Mouse (Mus musculus) heart, postnatal 10 days (tissue): Measurements from ENCODE around the gene 1700022I11Rik. TPM values are rescaled to one million over a fixed set of nuclear protein-coding genes. Genes with fewer than 3 reads are reported as not detected.
A peak's percentile ranks its signal among the peaks of the same experiment; 100 is the strongest.
"Not testable (repeated sequence)": the region's sequence is repeated elsewhere in the genome, so short reads cannot be mapped to it uniquely, and the experiment has no call there.

Source experiments
- DNase-seq, 2 experiments: peaks; one replicate each; pipeline ENCODE4 v3.0.0; 2021
- intact Hi-C: fragments of 180-260 bp; cut with DNase I; formaldehyde crosslinking; loops from one replicate; pipeline ENCODE4 v1.15.1; 2025
- total RNA-seq, 2 experiments: library from RNA; stranded (reverse); gene quantifications; 2 replicates each; pipeline ENCODE4 v1.2.3; 2021

Gene 1700022I11Rik
- total RNA-seq, 2 experiments from 2014 or later = not detected

- DNase-seq = peak in 1 of 2 experiments; percentile 36
- intact Hi-C loops = no loop called here
These were observed 17.9 kb upstream of the 1700022I11Rik start for GRCm38 (mm10) chr4:42951206-42952195.

DNA sequence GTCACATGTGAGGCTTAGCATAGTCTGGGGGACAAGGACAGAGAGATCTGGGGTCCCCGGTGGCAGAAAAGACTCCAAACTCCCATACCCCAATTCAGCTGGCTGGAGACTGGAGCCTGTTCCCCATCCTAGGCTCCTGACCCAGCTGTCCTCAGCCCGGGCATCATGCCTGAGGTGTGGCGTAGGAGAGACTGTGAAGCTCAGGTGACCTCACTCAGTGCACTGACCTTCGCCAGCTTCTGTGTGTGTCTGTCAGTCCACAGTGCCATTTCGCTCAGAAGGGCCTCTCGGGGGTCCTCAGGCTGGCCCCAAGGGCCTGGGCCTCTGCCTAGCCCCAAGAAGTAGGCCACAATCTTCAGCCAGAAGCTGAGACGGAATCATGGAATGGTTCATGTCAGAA lies 16.8 kb upstream of the 1700022I11Rik start:
- intact Hi-C loops = no loop called here

DNA sequence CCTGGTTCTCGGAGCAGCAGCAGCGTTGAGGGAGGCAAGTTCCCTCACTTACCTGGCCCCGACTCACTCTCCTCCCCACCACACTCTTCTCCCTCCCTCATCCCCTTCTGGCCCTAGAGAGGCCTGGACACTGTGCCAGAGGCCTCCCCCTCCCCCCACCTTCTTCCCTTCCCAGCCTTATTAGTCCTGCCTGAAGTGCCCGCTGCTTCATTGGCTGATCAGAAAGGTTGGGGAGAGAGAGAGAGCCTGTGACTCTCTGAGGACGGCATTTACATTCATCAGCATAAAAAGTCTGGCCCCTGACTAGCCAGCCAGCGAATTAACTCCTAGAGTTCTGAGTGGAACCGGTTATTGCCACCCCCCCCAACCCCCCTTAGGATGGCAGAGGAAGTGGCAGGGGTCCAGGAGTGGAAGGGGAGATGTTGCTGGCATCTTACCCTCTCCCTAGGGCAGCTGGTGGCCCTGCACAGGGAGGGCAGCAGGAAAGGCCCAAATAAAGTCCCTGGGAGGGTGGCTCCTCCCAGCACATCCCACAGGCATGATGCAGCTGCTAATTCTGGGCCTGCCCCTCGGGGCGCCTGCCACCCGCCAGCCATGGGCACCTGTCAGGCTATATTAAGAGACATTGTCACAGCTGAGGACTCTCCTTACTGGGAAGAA lies 15.8 kb upstream of the 1700022I11Rik start:
- intact Hi-C loops = no loop called here
- peak; percentile 84 to 89 for DNase-seq

More for the DNA sequence above, 16.8 kb upstream of the 1700022I11Rik start:
- peak; percentile 74 to 82 for DNase-seq

DNA sequence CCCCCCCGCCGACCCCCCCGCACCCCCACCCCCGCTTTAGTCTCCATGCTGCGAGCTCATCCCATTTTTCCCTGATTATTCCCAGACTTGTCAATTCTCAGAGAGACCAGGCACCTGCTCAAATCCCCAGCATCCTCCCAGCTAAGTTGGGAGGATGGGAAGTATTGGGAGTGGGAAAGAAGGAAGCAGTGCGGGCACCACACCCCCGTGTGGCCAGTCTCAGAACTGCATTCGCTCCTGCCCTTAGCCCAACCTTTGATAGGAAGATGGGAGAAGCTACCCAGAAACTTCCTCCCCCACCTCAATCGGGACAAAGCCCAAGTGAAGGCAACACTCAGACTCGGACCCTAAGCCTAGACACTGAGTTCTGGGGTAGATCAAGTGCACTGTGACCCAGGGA lies 15.1 kb upstream of the 1700022I11Rik start:
- intact Hi-C loops = no loop called here
- peak; percentile 89 to 91 for DNase-seq

GRCm38 (mm10) chr4:42955200-42955599 lies 14.2 kb upstream of the 1700022I11Rik start:
- no peak for DNase-seq
- intact Hi-C loops = no loop called here

GRCm38 (mm10) chr4:42956581-42956980 lies 12.8 kb upstream of the 1700022I11Rik start:
- intact Hi-C loops = no loop called here
- DNase-seq = no peak

- no peak for DNase-seq
- intact Hi-C loops = no loop called here
These were observed 12.1 kb upstream of the 1700022I11Rik start for GRCm38 (mm10) chr4:42957306-42957705.

DNA sequence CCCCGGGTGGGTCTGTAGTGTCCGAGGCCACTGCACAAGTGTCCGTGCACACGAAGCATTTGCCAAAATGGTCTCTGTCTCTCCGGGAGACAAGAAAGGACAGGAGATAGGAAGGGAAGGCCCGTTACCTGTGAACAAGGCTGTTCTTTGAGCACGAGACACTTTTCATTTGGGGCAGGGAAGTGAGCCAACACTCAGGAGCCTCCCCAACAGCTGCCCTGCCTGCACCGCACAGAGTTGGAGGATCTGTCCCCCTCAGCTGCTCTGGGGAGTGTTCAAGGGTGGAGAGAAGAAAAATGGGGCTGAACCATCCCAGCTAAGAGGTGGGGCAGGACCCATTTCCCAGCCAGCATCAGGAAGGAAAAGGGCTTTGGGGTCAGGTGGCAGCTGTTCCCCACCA lies 11.4 kb upstream of the 1700022I11Rik start:
- intact Hi-C loops = no loop called here
- no peak for DNase-seq

GRCm38 (mm10) chr4:42958942-42959341 lies 10.5 kb upstream of the 1700022I11Rik start:
- peak in 1 of 2 experiments; percentile 35 for DNase-seq

GRCm38 (mm10) chr4:42959382-42959781 lies 10.0 kb upstream of the 1700022I11Rik start:
- intact Hi-C loops = no loop called here
- DNase-seq = peak in 1 of 2 experiments; percentile 17

More at GRCm38 (mm10) chr4:42958942-42959341, 10.5 kb upstream of the 1700022I11Rik start:
- intact Hi-C loops = no loop called here

GRCm38 (mm10) chr4:42961592-42961991 lies 7.8 kb upstream of the 1700022I11Rik start:
- peak; percentile 68 to 79 for DNase-seq
- intact Hi-C loops = loop anchor here (2.0 kb wide), 1 partner anchor 15 kb away; no protein-coding TSS in a partner anchor

DNA sequence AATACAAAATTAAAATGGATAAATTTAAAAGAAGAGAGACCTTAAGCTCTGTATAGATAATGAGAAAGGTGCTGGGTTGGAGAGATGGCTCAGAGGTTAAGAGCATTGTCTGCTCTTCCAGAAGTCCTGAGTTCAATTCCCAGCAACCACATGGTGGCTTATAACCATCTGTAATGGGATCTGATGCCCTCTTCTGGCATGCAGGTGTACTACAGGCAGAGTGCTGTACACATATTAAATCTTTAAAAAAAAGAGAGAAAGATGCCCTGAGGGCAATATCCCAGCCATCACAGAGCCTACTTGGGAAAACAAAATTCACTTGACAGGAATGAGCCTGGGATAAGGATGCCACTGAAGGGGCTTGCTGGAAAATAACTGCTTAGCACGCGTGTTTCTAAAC lies 5.9 kb upstream of the 1700022I11Rik start:
- intact Hi-C loops = no loop called here
- no peak for DNase-seq

GRCm38 (mm10) chr4:42965039-42965719 lies 4.2 kb upstream of the 1700022I11Rik start:
- peak; percentile 58 to 74 for DNase-seq
- intact Hi-C loops = loop anchor here (1.0 kb wide), 1 partner anchor 88 kb away; no protein-coding TSS in a partner anchor

GRCm38 (mm10) chr4:42972952-42973351 lies 3.5 kb downstream of the 1700022I11Rik start:
- intact Hi-C loops = no loop called here
- DNase-seq = no peak

DNA sequence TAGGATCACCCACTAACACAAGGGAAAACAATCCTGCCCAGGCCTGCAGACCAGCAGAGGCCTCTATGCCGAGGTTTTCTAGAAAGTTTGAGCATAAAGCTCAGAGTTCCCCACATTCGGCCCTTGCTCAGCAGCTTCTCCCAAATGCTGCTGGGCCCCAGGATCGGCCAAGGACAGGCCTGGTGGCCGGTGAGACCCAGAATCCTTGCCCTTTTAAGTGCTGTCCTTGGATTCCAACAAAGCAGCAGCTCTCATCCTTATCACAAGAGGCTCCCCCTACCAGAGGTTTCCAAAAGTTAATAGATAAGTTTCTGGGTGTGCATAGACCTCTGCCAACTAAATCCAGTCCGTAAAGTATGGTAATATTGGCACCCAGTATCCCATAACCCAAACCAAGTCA lies 4.5 kb downstream of the 1700022I11Rik start:
- intact Hi-C loops = no loop called here
- DNase-seq = no peak

DNA sequence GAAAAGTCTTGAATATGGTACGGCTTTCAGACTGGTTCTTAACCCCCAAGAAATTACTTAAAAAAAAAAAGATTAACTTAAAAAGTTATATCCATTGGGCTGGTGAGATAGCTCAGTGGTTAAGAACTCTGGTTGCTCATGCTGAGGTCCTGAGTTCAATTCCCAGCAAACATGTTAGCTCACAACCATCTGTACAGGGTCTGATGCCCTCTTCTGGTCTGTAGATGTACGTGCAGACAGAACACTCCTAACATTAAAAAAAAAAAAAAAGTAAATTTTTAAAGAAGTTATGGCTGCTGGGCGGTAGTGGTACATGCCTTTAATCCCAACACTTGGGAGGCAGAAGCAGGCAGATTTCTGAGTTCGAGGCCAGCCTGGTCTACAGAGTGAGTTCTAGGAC lies 8.7 kb downstream of the 1700022I11Rik start:
- intact Hi-C loops = no loop called here
- no peak for DNase-seq

- DNase-seq, intact Hi-C loops: not testable (repeated sequence)
These were observed 11.1 kb downstream of the 1700022I11Rik start for GRCm38 (mm10) chr4:42980467-42980866.

DNA sequence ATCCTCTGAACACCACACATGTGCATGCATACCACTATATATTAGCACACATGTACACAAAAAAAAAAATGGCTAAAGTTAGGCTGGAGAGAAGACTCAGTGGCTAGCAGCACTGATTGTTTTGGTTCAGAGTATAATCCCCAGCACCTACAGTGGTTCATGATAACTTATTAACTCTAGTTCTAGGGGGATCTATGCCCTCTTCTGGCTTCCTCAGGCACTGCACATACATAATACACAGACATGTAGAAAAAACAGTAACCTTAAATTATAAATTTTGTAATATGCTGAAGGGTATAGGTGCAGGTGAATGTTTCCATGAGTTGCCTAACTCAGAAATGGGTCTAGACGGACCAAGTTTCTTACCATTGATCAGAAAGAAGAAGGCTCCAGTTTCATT lies 18.9 kb downstream of the 1700022I11Rik start:
- intact Hi-C loops = no loop called here
- no peak for DNase-seq

- intact Hi-C loops = no loop called here
- no peak for DNase-seq
These were observed 28.6 kb downstream of the 1700022I11Rik start for GRCm38 (mm10) chr4:42998022-42998421.

GRCm38 (mm10) chr4:42999451-43000140 lies 30.2 kb downstream of the 1700022I11Rik start:
- intact Hi-C loops = no loop called here
- peak; percentile 82 to 84 for DNase-seq
